Mouse (Mus musculus): ENCODE data around the gene Aox2.

GRCm38 (mm10) chr1:58240347-58240746 lies 37.8 kb upstream of the Aox2 start:
- TF ChIP-seq POLR2A (IDR thresholded peaks at IDR 0.05; ENCODE audit: control insufficient read depth, extremely low read depth, insufficient read depth, low read length, poor library complexity), result no peak
- TF ChIP-seq CTCF (IDR thresholded peaks at IDR 0.05; ENCODE audit: borderline replicate concordance, control insufficient read depth, extremely low read depth, insufficient read depth, low read length, poor library complexity), result no peak

All from thymus, adult 2 months (tissue).